Mouse (Mus musculus): Measurements from ENCODE around the gene Pi4kb.

DNA sequence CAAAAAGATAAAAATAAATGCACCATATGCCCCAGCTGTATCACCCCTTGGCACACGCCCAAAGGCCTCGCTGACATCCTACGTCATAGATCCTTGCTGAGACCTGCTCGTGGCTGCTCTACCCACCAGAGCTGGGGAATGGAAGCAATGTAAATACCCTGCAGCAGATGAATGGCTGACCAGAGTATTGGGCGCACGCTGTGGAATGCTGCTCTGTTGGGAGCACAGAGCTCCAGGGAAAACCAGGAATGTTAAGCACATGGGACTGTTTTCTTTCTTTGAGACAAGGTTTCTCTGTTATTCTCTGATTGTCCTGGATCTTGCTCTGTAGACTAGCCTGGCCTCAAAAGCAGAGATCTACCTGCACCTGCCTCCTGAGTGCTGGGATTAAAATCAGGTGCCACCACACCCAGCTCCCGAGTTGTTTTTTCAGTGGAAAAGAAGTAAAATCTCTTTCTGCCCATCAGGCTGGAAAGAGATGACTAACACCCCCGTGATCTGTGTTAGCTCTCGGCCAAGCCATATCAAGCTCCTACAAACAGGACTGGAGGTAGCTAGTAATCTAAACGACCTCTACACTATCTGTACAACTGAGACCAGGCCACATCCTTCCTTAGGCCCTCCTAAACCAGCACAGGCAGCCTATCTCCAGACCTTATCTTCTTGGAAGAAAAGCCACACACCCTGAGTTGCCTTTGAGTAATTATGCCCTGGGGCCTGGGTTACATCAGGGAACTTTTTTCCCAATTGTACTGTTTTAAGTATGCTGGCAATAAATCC is 80.1 kb downstream of the Pi4kb start:
- TF ChIP-seq TAL1 (IDR thresholded peaks at IDR 0.05; ENCODE audit: low read length): no peak
- TF ChIP-seq GATA1 (IDR thresholded peaks at IDR 0.05; ENCODE audit: low read length): no peak; the same call in 1 of the 2 replicates

Data from erythroblast, embryonic 14.5 days (primary cell).